Mouse (Mus musculus) layer of hippocampus, adult 2 months (tissue): ENCODE measurements around the gene Coasy. TPM values are rescaled to one million over a fixed set of nuclear protein-coding genes. Genes with fewer than 3 reads are reported as not detected.

Experiments
- DNase-seq, 2 experiments: peaks; one replicate each; pipeline ENCODE4 v3.0.0; 2022; ENCODE audit warnings: low spot score in 2 of 2
- H3K27ac ChIP-seq: fragments of 200-600 bp; 2 replicates; pipeline ENCODE4 v1.8.1; 2022
- H3K4me3 ChIP-seq: fragments of 200-600 bp; 2 replicates; pipeline ENCODE4 v1.8.1; 2022; ENCODE audit warnings: mild to moderate bottlenecking
- CTCF ChIP-seq: fragments of 200-600 bp; conservative IDR thresholded peaks from 2 replicates; pipeline ENCODE4 v1.8.1; 2022; ENCODE audit warnings: antibody characterized with exemption, mild to moderate bottlenecking, moderate library complexity
- total RNA-seq, 2 experiments: library from RNA; stranded (reverse); gene quantifications; 2 replicates each; pipeline ENCODE4 v1.2.3; 2021

Gene Coasy
- total RNA-seq, 2 experiments from 2014 or later, result 24.9 to 25.8 TPM

GRCm38 (mm10) chr11:101131701-101132100, 49.3 kb downstream of the Coasy start:
- TF ChIP-seq CTCF, result peak; percentile 68
- DNase-seq, result no peak
- Histone ChIP-seq H3K4me3 (no peak overlapping the region), H3K27ac (peak overlapping the region; percentile 65; the same call in 1 of the 2 replicates)

GRCm38 (mm10) chr11:101133037-101133436, 50.7 kb downstream of the Coasy start:
- no peak overlapping the region for H3K4me3 ChIP-seq
- TF ChIP-seq CTCF, result no peak

DNA sequence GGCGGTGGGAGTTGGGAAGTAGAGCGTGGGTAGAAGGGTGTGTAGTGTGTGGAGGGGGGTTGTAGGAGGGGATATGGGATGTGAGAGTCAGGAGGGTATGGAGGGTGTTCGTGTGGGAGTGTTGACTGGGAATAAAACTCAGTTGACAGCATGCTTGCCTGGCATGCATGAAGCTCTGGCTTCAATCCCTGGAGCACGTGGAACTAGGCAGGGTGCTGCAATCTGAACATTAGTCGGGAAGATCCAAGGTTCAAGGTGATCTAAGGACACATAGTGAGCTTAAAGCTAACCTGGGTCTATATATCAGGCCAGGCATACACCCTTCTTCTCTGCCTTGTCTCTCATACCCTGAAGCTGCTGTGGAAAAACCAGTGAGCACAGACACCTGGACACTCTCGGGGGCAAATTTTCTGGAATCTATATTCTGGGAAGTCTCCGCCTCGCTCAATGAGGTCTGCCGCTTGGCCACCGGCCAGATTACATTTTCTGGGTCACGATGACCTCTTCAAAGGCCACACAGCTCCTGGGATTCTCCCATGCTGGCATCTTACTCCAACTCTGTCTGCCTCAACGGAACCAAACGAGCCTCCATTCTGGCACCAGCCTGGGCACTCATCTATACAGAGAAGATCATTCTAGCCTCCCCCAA, 52.0 kb downstream of the Coasy start:
- Histone ChIP-seq H3K4me3 (no peak overlapping the region), H3K27ac (no peak overlapping the region)
- no peak for DNase-seq
- TF ChIP-seq CTCF, result no peak

More at GRCm38 (mm10) chr11:101133037-101133436, 50.7 kb downstream of the Coasy start:
- H3K27ac ChIP-seq, result no peak overlapping the region
- DNase-seq, result no peak

Other genes with a start within 250 kb of the Coasy start
- gene Stat5b, start 231.8 kb upstream of the Coasy start, total RNA-seq, result 10 to 100 TPM; 11.6 to 13.8 TPM
- gene Stat5a, start 223.2 kb upstream of the Coasy start, total RNA-seq, result 1 to 10 TPM; 1.7 to 2.0 TPM
- 10 to 100 TPM; 39.5 to 42.3 TPM for gene Stat3, start 143.0 kb upstream of the Coasy start, total RNA-seq
- gene Cavin1, start 111.7 kb upstream of the Coasy start, total RNA-seq, result 10 to 100 TPM; 14.3 to 16.3 TPM
- 100 to 1,000 TPM; 457 to 476 TPM for gene Atp6v0a1, start 73.1 kb upstream of the Coasy start, total RNA-seq
- 1 to 10 TPM; 8.7 to 9.6 TPM for gene Naglu, start 12.6 kb upstream of the Coasy start, total RNA-seq
- under 1 TPM; 0.71 to 0.92 TPM for gene Hsd17b1, start 4.2 kb upstream of the Coasy start, total RNA-seq
- 10 to 100 TPM; 40.0 to 41.1 TPM for gene Mlx, start 4.7 kb downstream of the Coasy start, total RNA-seq
- gene Psmc3ip, start 12.9 kb downstream of the Coasy start, total RNA-seq, result 1 to 10 TPM; 4.4 to 4.7 TPM
- 10 to 100 TPM; 55.0 to 56.6 TPM for gene Retreg3, start 37.3 kb downstream of the Coasy start, total RNA-seq
- 10 to 100 TPM; 41.7 to 42.6 TPM for gene Tubg1, start 37.4 kb downstream of the Coasy start, total RNA-seq
- 10 to 100 TPM; 40.2 to 44.5 TPM for gene Tubg2, start 73.3 kb downstream of the Coasy start, total RNA-seq
- 100 to 1,000 TPM; 169 to 171 TPM for gene Cntnap1, start 88.0 kb downstream of the Coasy start, total RNA-seq
- gene Plekhh3, start 88.8 kb downstream of the Coasy start, total RNA-seq, result 10 to 100 TPM; 14.5 to 15.4 TPM
- gene Ccr10, start 92.9 kb downstream of the Coasy start, total RNA-seq, result not detected
- gene Ezh1, start 143.9 kb downstream of the Coasy start, total RNA-seq, result 10 to 100 TPM; 73.6 to 81.8 TPM
- gene Ramp2, start 163.5 kb downstream of the Coasy start, total RNA-seq, result 10 to 100 TPM; 62.2 to 68.0 TPM
- 10 to 100 TPM; 68.8 to 69.4 TPM for gene Vps25, start 171.1 kb downstream of the Coasy start, total RNA-seq
- gene Wnk4, start 178.0 kb downstream of the Coasy start, total RNA-seq, result 10 to 100 TPM; 11.3 to 11.4 TPM
- gene Cntd1, start 196.4 kb downstream of the Coasy start, total RNA-seq, result under 1 TPM; 0.29 to 0.56 TPM
- 100 to 1,000 TPM in 1 of 2 experiments, 10 to 100 TPM in 1; 95.5 to 108 TPM for gene Coa3, start 196.5 kb downstream of the Coasy start, total RNA-seq
- gene Becn1, start 219.7 kb downstream of the Coasy start, total RNA-seq, result 100 to 1,000 TPM; 219 to 223 TPM
- gene Psme3, start 233.6 kb downstream of the Coasy start, total RNA-seq, result 100 to 1,000 TPM; 121 TPM
- gene Aoc2, start 242.5 kb downstream of the Coasy start, total RNA-seq, result 1 to 10 TPM; 6.8 to 7.5 TPM
- gene Aoc3, start 248.0 kb downstream of the Coasy start, total RNA-seq, result under 1 TPM; 0.64 to 0.74 TPM